Mouse (Mus musculus) thymus, adult 2 months (tissue): ENCODE measurements around the gene Lingo2.

ENCODE experiments used
- CTCF ChIP-seq: fragments of 200-500 bp; IDR thresholded peaks from 2 replicates; pipeline ENCODE4 v1.5.1; 2012; ENCODE audit warnings: mild to moderate bottlenecking, control low read depth, low read length, moderate library complexity, borderline replicate concordance; ENCODE audit not compliant: control insufficient read depth, poor library complexity, insufficient read depth; ENCODE audit errors: extremely low read depth
- POLR2A ChIP-seq: fragments of 200-500 bp; IDR thresholded peaks from 2 replicates; pipeline ENCODE4 v1.6.1; 2012; ENCODE audit warnings: mild to moderate bottlenecking, low read length, control low read depth, moderate library complexity; ENCODE audit not compliant: control insufficient read depth, poor library complexity, insufficient read depth; ENCODE audit errors: extremely low read depth

- no peak for TF ChIP-seq POLR2A
- TF ChIP-seq CTCF: no peak
Observed at GRCm38 (mm10) chr4:36186231-36186922, 765.2 kb downstream of the Lingo2 start.
